Mouse (Mus musculus): ENCODE measurements at regions not wholly inside any gene's neighbourhood (a gene's known extent, or its start where the extent isn't known, plus 50 kb on each side); places are given as distances from the start of the nearest gene placed in this dataset.

- DNase-seq (ENCODE audit: low spot score): no peak
Measured at GRCm38 (mm10) chr10:68842023-68842735, 118.7 kb downstream of the Tmem26 start.

GRCm38 (mm10) chr10:68844066-68844465, 120.6 kb downstream of the Tmem26 start:
- no peak for DNase-seq (ENCODE audit: low spot score)

GRCm38 (mm10) chr10:68844596-68844995, 121.2 kb downstream of the Tmem26 start:
- DNase-seq (ENCODE audit: low spot score): no peak

- DNase-seq (ENCODE audit: low spot score): no peak
Measured at GRCm38 (mm10) chr10:68851153-68851552, 127.7 kb downstream of the Tmem26 start.

GRCm38 (mm10) chr10:68855934-68856891, 132.8 kb downstream of the Tmem26 start:
- DNase-seq (ENCODE audit: low spot score): no peak

- no peak for DNase-seq (ENCODE audit: low spot score)
Measured at GRCm38 (mm10) chr10:68864606-68865378, 141.3 kb downstream of the Tmem26 start.

- peak; percentile 16 for DNase-seq (ENCODE audit: low spot score)
Measured at GRCm38 (mm10) chr10:68865776-68866175, 142.3 kb downstream of the Tmem26 start.

GRCm38 (mm10) chr10:68867361-68867760, 143.9 kb downstream of the Tmem26 start:
- DNase-seq (ENCODE audit: low spot score): no peak

- DNase-seq (ENCODE audit: low spot score): no peak
Measured at GRCm38 (mm10) chr10:68872102-68872501, 148.7 kb downstream of the Tmem26 start.

- DNase-seq (ENCODE audit: low spot score): no peak
Measured at GRCm38 (mm10) chr10:68875641-68876040, 152.2 kb downstream of the Tmem26 start.

- DNase-seq (ENCODE audit: low spot score): no peak
Measured at GRCm38 (mm10) chr10:68893100-68893841, 169.8 kb downstream of the Tmem26 start.

GRCm38 (mm10) chr10:68894121-68894520, 170.7 kb downstream of the Tmem26 start:
- no peak for DNase-seq (ENCODE audit: low spot score)

- no peak for DNase-seq (ENCODE audit: low spot score)
Measured at GRCm38 (mm10) chr10:68897524-68897923, 174.1 kb downstream of the Tmem26 start.

GRCm38 (mm10) chr10:68901168-68901567, 177.7 kb downstream of the Tmem26 start:
- DNase-seq (ENCODE audit: low spot score): no peak

GRCm38 (mm10) chr10:68902670-68903069, 179.2 kb downstream of the Tmem26 start:
- peak; percentile 68 for DNase-seq (ENCODE audit: low spot score)

- DNase-seq (ENCODE audit: low spot score): no peak
Measured at GRCm38 (mm10) chr10:68904337-68904736, 180.9 kb downstream of the Tmem26 start.

- DNase-seq (ENCODE audit: low spot score): peak; percentile 81
Measured at GRCm38 (mm10) chr10:68908236-68908635, 184.8 kb downstream of the Tmem26 start.

GRCm38 (mm10) chr10:68909018-68909417, 185.6 kb downstream of the Tmem26 start:
- DNase-seq (ENCODE audit: low spot score): no peak

- no peak for DNase-seq (ENCODE audit: low spot score)
Measured at GRCm38 (mm10) chr10:68916147-68916546, 192.7 kb downstream of the Tmem26 start.

GRCm38 (mm10) chr10:68935843-68936242, 212.4 kb downstream of the Tmem26 start:
- no peak for DNase-seq (ENCODE audit: low spot score)

- DNase-seq (ENCODE audit: low spot score): no peak
Measured at GRCm38 (mm10) chr10:68943239-68943638, 208.0 kb upstream of the Rhobtb1 start.
